Mouse (Mus musculus): ENCODE measurements around the gene Qtrt1.

DNA sequence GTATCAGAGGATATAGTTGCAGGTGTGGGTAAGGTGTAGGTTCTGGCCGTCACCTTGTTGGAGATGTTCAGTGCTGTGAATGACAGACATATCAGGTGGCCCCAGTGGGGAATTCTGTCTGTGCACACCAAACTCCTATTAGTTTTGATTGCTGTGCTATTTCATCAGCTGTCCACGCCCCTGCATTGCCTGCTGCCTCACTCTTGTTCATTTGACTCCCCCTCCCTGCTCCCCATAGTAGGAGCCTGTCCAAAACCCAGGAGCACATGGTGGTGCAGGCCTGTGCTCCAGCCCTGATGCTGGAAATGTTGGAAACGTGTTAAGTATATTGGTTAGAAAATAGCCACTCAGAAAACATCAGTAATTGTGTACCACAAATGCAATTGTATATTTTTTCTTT lies 27.8 kb downstream of the Qtrt1 start:
- no peak for TF ChIP-seq CTCF (conservative IDR thresholded peaks at IDR 0.05; ENCODE audit: insufficient read depth, insufficient read length, low read depth, low read length)
- no peak for TF ChIP-seq POLR2A (IDR thresholded peaks at IDR 0.05; ENCODE audit: low read depth, low read length)
